Mouse (Mus musculus): ENCODE measurements around the gene Cnpy3. TPM values are rescaled to one million over a fixed set of nuclear protein-coding genes. Genes with fewer than 3 reads are reported as not detected.

Gene Cnpy3
- polyA plus RNA-seq, 1 experiment from 2014 or later = 58.4 TPM

GRCm38 (mm10) chr17:46728021-46728420 lies 24.0 kb downstream of the Cnpy3 start:
- Histone ChIP-seq H3K4me3 (no peak overlapping the region), H3K4me2 (replicated peaks) (no peak overlapping the region), H3K4me1 (peaks cover 4% of the 10 kb centered on the region; the same call in 1 of the 2 replicates), H3K9ac (no peak overlapping the region), H3K27me3 (replicated peaks) (peaks cover 9% of the 10 kb centered on the region), H3K27ac (no peak overlapping the region), H3K9me3 (no peaks in the 10 kb centered on the region), H3K36me3 (peaks cover 15% of the 10 kb centered on the region)
- WGBS = 44% methylated on average over 6 of the region's 6 CpGs
- ATAC-seq (ENCODE audit: low FRiP score, low read depth) = no peak

- H3K4me3 ChIP-seq = no peak overlapping the region
- 90% methylated on average over 11 of the region's 11 CpGs for WGBS
- peaks cover 9% of the 10 kb centered on the region for H3K27me3 ChIP-seq (replicated peaks)
- no peaks in the 10 kb centered on the region for H3K9me3 ChIP-seq
- ATAC-seq (ENCODE audit: low FRiP score, low read depth) = no peak
- H3K36me3 ChIP-seq = peaks cover 16% of the 10 kb centered on the region
- no peak overlapping the region for H3K27ac ChIP-seq
- H3K4me2 ChIP-seq (replicated peaks) = no peak overlapping the region
- no peak overlapping the region for H3K9ac ChIP-seq
- H3K4me1 ChIP-seq = peaks cover 4% of the 10 kb centered on the region; the same call in 1 of the 2 replicates
Observed at GRCm38 (mm10) chr17:46727271-46727670, 24.7 kb downstream of the Cnpy3 start.

- ATAC-seq (ENCODE audit: low FRiP score, low read depth) = no peak
- Histone ChIP-seq H3K4me3 (no peak overlapping the region), H3K9me3 (no peaks in the 10 kb centered on the region), H3K27me3 (replicated peaks) (peaks cover 9% of the 10 kb centered on the region), H3K4me2 (replicated peaks) (no peak overlapping the region), H3K4me1 (peaks cover 4% of the 10 kb centered on the region; the same call in 1 of the 2 replicates), H3K9ac (no peak overlapping the region), H3K36me3 (peaks cover 27% of the 10 kb centered on the region), H3K27ac (no peak overlapping the region)
- 92% methylated on average over 26 of the region's 26 CpGs for WGBS
Observed at GRCm38 (mm10) chr17:46725731-46726645, 26.0 kb downstream of the Cnpy3 start.

GRCm38 (mm10) chr17:46725273-46725672 lies 26.7 kb downstream of the Cnpy3 start:
- ATAC-seq (ENCODE audit: low FRiP score, low read depth) = no peak
- Histone ChIP-seq H3K4me2 (replicated peaks) (no peak overlapping the region), H3K9me3 (no peaks in the 10 kb centered on the region), H3K27me3 (replicated peaks) (peaks cover 9% of the 10 kb centered on the region), H3K4me3 (no peak overlapping the region), H3K9ac (no peak overlapping the region), H3K36me3 (peaks cover 33% of the 10 kb centered on the region), H3K4me1 (peaks cover 4% of the 10 kb centered on the region; the same call in 1 of the 2 replicates), H3K27ac (no peak overlapping the region)
- WGBS = 44% methylated on average over 9 of the region's 9 CpGs

- Histone ChIP-seq H3K9me3 (no peaks in the 10 kb centered on the region), H3K9ac (no peak overlapping the region), H3K36me3 (peaks cover 33% of the 10 kb centered on the region), H3K27me3 (replicated peaks) (peaks cover 9% of the 10 kb centered on the region), H3K27ac (no peak overlapping the region), H3K4me3 (no peak overlapping the region), H3K4me2 (replicated peaks) (no peak overlapping the region), H3K4me1 (peaks cover 4% of the 10 kb centered on the region; the same call in 1 of the 2 replicates)
- 83% methylated on average over 20 of the region's 20 CpGs for WGBS
- no peak for ATAC-seq (ENCODE audit: low FRiP score, low read depth)
Observed at GRCm38 (mm10) chr17:46724477-46725084, 27.4 kb downstream of the Cnpy3 start.

GRCm38 (mm10) chr17:46721077-46721476 lies 30.9 kb downstream of the Cnpy3 start:
- peaks cover 42% of the 10 kb centered on the region for H3K36me3 ChIP-seq
- no peaks in the 10 kb centered on the region for H3K9me3 ChIP-seq
- H3K27ac ChIP-seq = no peak overlapping the region
- no peak overlapping the region for H3K4me2 ChIP-seq (replicated peaks)
- 91% methylated on average over 7 of the region's 7 CpGs for WGBS
- H3K9ac ChIP-seq = no peak overlapping the region
- no peak overlapping the region for H3K4me3 ChIP-seq
- ATAC-seq (ENCODE audit: low FRiP score, low read depth) = no peak
- H3K27me3 ChIP-seq (replicated peaks) = no peaks in the 10 kb centered on the region
- H3K4me1 ChIP-seq = no peaks in the 10 kb centered on the region

GRCm38 (mm10) chr17:46714756-46715481 lies 37.1 kb downstream of the Cnpy3 start:
- Histone ChIP-seq H3K9ac (no peak overlapping the region), H3K9me3 (no peaks in the 10 kb centered on the region), H3K4me1 (peaks cover 20% of the 10 kb centered on the region), H3K36me3 (peaks cover 35% of the 10 kb centered on the region), H3K4me3 (no peak overlapping the region), H3K27ac (no peak overlapping the region), H3K27me3 (replicated peaks) (no peaks in the 10 kb centered on the region), H3K4me2 (replicated peaks) (no peak overlapping the region)
- ATAC-seq (ENCODE audit: low FRiP score, low read depth) = no peak
- WGBS = 95% methylated on average over 11 of the region's 11 CpGs

- no peak overlapping the region for H3K9ac ChIP-seq
- WGBS = 89% methylated on average over 9 of the region's 9 CpGs
- no peak overlapping the region for H3K4me2 ChIP-seq (replicated peaks)
- H3K4me3 ChIP-seq = no peak overlapping the region
- peaks cover 20% of the 10 kb centered on the region for H3K4me1 ChIP-seq
- H3K9me3 ChIP-seq = no peaks in the 10 kb centered on the region
- peaks cover 35% of the 10 kb centered on the region for H3K36me3 ChIP-seq
- ATAC-seq (ENCODE audit: low FRiP score, low read depth) = no peak
- no peak overlapping the region for H3K27ac ChIP-seq
- H3K27me3 ChIP-seq (replicated peaks) = no peaks in the 10 kb centered on the region
Observed at GRCm38 (mm10) chr17:46713849-46714248, 38.2 kb downstream of the Cnpy3 start.

GRCm38 (mm10) chr17:46712442-46712841 lies 39.6 kb downstream of the Cnpy3 start:
- 81% methylated on average over 7 of the region's 7 CpGs for WGBS
- peak overlapping the region; percentile 100 for H3K4me2 ChIP-seq (replicated peaks)
- no peaks in the 10 kb centered on the region for H3K27me3 ChIP-seq (replicated peaks)
- peaks cover 20% of the 10 kb centered on the region for H3K4me1 ChIP-seq
- H3K36me3 ChIP-seq = peaks cover 35% of the 10 kb centered on the region
- H3K4me3 ChIP-seq = peak overlapping the region; percentile 100
- no peak for ATAC-seq (ENCODE audit: low FRiP score, low read depth)
- H3K27ac ChIP-seq = no peak overlapping the region
- H3K9ac ChIP-seq = peak overlapping the region; percentile 94
- no peaks in the 10 kb centered on the region for H3K9me3 ChIP-seq

- Histone ChIP-seq H3K4me2 (replicated peaks) (peak overlapping the region; percentile 100), H3K4me3 (peak overlapping the region; percentile 100), H3K9me3 (no peaks in the 10 kb centered on the region), H3K27me3 (replicated peaks) (no peaks in the 10 kb centered on the region), H3K36me3 (peaks cover 32% of the 10 kb centered on the region), H3K27ac (peak overlapping the region; percentile 7; the same call in 1 of the 2 replicates), H3K9ac (peak overlapping the region; percentile 94), H3K4me1 (peaks cover 20% of the 10 kb centered on the region)
- ATAC-seq (ENCODE audit: low FRiP score, low read depth) = peak; percentile 62
- under 1% methylated on average over 76 of the region's 76 CpGs for WGBS
Observed at GRCm38 (mm10) chr17:46711612-46712271, 40.3 kb downstream of the Cnpy3 start.

- ATAC-seq (ENCODE audit: low FRiP score, low read depth) = peak; percentile 89
- Histone ChIP-seq H3K36me3 (peaks cover 26% of the 10 kb centered on the region), H3K27me3 (replicated peaks) (no peaks in the 10 kb centered on the region), H3K4me2 (replicated peaks) (peak within 1 kb of the TSS; percentile 100), H3K9me3 (no peaks in the 10 kb centered on the region), H3K4me1 (peaks cover 20% of the 10 kb centered on the region), H3K4me3 (peak within 1 kb of the TSS; percentile 100), H3K27ac (peak within 1 kb of the TSS; percentile 7; the same call in 1 of the 2 replicates), H3K9ac (peak within 1 kb of the TSS; percentile 94)
- WGBS = 9% methylated on average over 36 of the region's 36 CpGs
Observed at GRCm38 (mm10) chr17:46710959-46711597, 40.9 kb downstream of the Cnpy3 start, which contains the start of gene Pex6. TSS of gene Pex6 (plus strand) at chr17:46711463.

Data from neural tube, embryonic 12.5 days (tissue).